22 mouse cellular contexts compared by ENCODE assay signal in genomic region chr7:55858836-55859517, GRCm38 (mm10). TPM values are rescaled to one million over a fixed set of nuclear protein-coding genes. Genes with fewer than 3 reads are reported as not detected.
A peak's percentile ranks its signal among the peaks of the same experiment; 100 is the strongest.
DNase-seq lines count a peak whose midpoint lies in the region; ATAC-seq and TF ChIP-seq lines count a peak whose summit lies in the region.
"Had no signal": no experiment of that assay in that cellular context is flagged by ENCODE, and none has a peak within 500 bp of the region (broad histone marks: within the 10 kb centered on the region; RNA-seq: fewer than 3 reads in every experiment).

No protein-coding gene starts in this region.

- no peak for DNase-seq in forebrain, embryonic 14.5 days (ENCODE audit: low spot score)
- no peak for DNase-seq in CH12.LX (ENCODE audit: extremely low read depth)
- DNase-seq in brain, adult 2 months (ENCODE audit: low read depth, low spot score): peak; percentile 74
- DNase-seq in frontal cortex, postnatal 25 days (ENCODE audit: low spot score in 2 of 2): no peak
- no peak for DNase-seq in adrenal gland, postnatal 10 days
- DNase-seq: gastrocnemius, postnatal 14 days; kidney, adult 9 months; kidney, postnatal 25 days; liver, postnatal 0 days; lung, postnatal 10 days; midbrain, embryonic 14.5 days; right cerebral cortex, postnatal 14 days; spleen, adult 18-20 months; thymus, adult 2 months had no signal

- H3K4me2 ChIP-seq in forebrain, embryonic 14.5 days (ENCODE audit: low read length): no peak overlapping the region
- no peak overlapping the region for H3K4me2 ChIP-seq in forebrain, embryonic 12.5 days
- no peak overlapping the region for H3K4me2 ChIP-seq in intestine, embryonic 15.5 days (replicated peaks)
- no peak overlapping the region for H3K4me2 ChIP-seq in intestine, embryonic 16.5 days (ENCODE audit: low read depth, low read length)
- no peak overlapping the region for H3K4me2 ChIP-seq in CH12.LX (ENCODE audit: insufficient read depth, low read depth, poor library complexity, severe bottlenecking)
- H3K4me2 ChIP-seq: heart, embryonic 15.5 days; limb, embryonic 13.5 days had no signal

- no peaks in the 10 kb centered on the region; the same call in 1 of the 2 replicates for H3K4me1 ChIP-seq in forebrain, embryonic 14.5 days (ENCODE audit: control insufficient read depth, insufficient read depth, low read length)
- no peaks in the 10 kb centered on the region for H3K4me1 ChIP-seq in forebrain, embryonic 12.5 days
- 0 out of 2 replicates have a peak, but pooled peaks cover 2% of the 10 kb centered on the region for H3K4me1 ChIP-seq in intestine, embryonic 15.5 days (replicated peaks)
- 0 out of 2 replicates have a peak, but pooled peaks cover 9% of the 10 kb centered on the region for H3K4me1 ChIP-seq in intestine, embryonic 16.5 days (ENCODE audit: control insufficient read depth, insufficient read depth, low read length)
- peaks cover 11 to 50% of the 10 kb centered on the region in 2 experiments; a peak in 3 of 4 replicates for H3K4me1 ChIP-seq in CH12.LX (ENCODE audit: control insufficient read depth in 1 of 2, insufficient read depth in 2 of 2)
- H3K4me1 ChIP-seq: embryonic facial prominence, embryonic 10.5 days had no signal

- WGBS in forebrain, embryonic 14.5 days: 86% methylated on average over 3 of the region's 3 CpGs
- WGBS in forebrain, embryonic 12.5 days: 92% methylated on average over 3 of the region's 3 CpGs
- 68% methylated on average over 3 of the region's 3 CpGs for WGBS in intestine, embryonic 15.5 days
- 75% methylated on average over 3 of the region's 3 CpGs for WGBS in intestine, embryonic 16.5 days

- no peaks in the 10 kb centered on the region for H3K36me3 ChIP-seq in forebrain, embryonic 14.5 days (ENCODE audit: control insufficient read depth, insufficient read depth, low read length)
- H3K36me3 ChIP-seq in forebrain, embryonic 12.5 days (replicated peaks): no peaks in the 10 kb centered on the region; the same call in 1 of the 2 replicates
- no peaks in the 10 kb centered on the region for H3K36me3 ChIP-seq in intestine, embryonic 15.5 days
- H3K36me3 ChIP-seq in intestine, embryonic 16.5 days (ENCODE audit: control insufficient read depth, insufficient read depth, low read length): no peaks in the 10 kb centered on the region
- peaks cover 0 to 3% of the 10 kb centered on the region in 2 experiments for H3K36me3 ChIP-seq in CH12.LX (replicated peaks in 1 of 2; ENCODE audit: control insufficient read depth in 1 of 2, insufficient read depth in 1 of 2, low read length in 1 of 2)
- H3K36me3 ChIP-seq: heart, embryonic 15.5 days had no signal

- in situ Hi-C loops in CH12.LX (cut with MboI; ENCODE audit: low pct_ligation_motif_present, low pct_unique_long_range_greater_than_20kb, low sequenced_read_pairs): no loop called here

- no peak overlapping the region for H3K9ac ChIP-seq in forebrain, embryonic 14.5 days (ENCODE audit: low read length)
- H3K9ac ChIP-seq in forebrain, embryonic 12.5 days: no peak overlapping the region
- H3K9ac ChIP-seq in intestine, embryonic 15.5 days: no peak overlapping the region
- H3K9ac ChIP-seq in intestine, embryonic 16.5 days (ENCODE audit: low read depth, low read length): no peak overlapping the region
- H3K9ac ChIP-seq in CH12.LX (ENCODE audit: insufficient read depth, low read depth): 0 out of 2 replicates have a peak overlapping the region, but pooled peaks have one; percentile 9
- H3K9ac ChIP-seq: heart, embryonic 15.5 days; limb, embryonic 13.5 days; liver, postnatal 0 days had no signal

- no peaks in the 10 kb centered on the region for H3K27me3 ChIP-seq in forebrain, embryonic 14.5 days (replicated peaks; ENCODE audit: control insufficient read depth, insufficient read depth, low read length)
- no peaks in the 10 kb centered on the region for H3K27me3 ChIP-seq in forebrain, embryonic 12.5 days
- H3K27me3 ChIP-seq in intestine, embryonic 15.5 days (replicated peaks): no peaks in the 10 kb centered on the region
- no peaks in the 10 kb centered on the region for H3K27me3 ChIP-seq in intestine, embryonic 16.5 days (replicated peaks; ENCODE audit: control insufficient read depth, insufficient read depth, low read length)
- H3K27me3 ChIP-seq in CH12.LX (replicated peaks): no peaks in the 10 kb centered on the region
- H3K27me3 ChIP-seq: heart, embryonic 15.5 days; limb, embryonic 13.5 days; megakaryocyte, embryonic 14.5 days had no signal

- TF ChIP-seq POLR2A in CH12.LX (IDR thresholded peaks at IDR 0.05; ENCODE audit: low read depth, low read length): no peak

- no peak for TF ChIP-seq CTCF in CH12.LX (conservative IDR thresholded peaks at IDR 0.05 in 1 of 2, IDR thresholded peaks at IDR 0.05 in 1 of 2; ENCODE audit: low read depth in 2 of 2, low read length in 2 of 2)

- TF ChIP-seq EP300 in CH12.LX (IDR thresholded peaks at IDR 0.05; ENCODE audit: low read length): no peak

- no peaks in the 10 kb centered on the region for H3K9me3 ChIP-seq in forebrain, embryonic 14.5 days (replicated peaks; ENCODE audit: control insufficient read depth, low read length)
- H3K9me3 ChIP-seq in forebrain, embryonic 12.5 days: no peaks in the 10 kb centered on the region
- H3K9me3 ChIP-seq in intestine, embryonic 15.5 days: no peaks in the 10 kb centered on the region
- H3K9me3 ChIP-seq in intestine, embryonic 16.5 days (ENCODE audit: control insufficient read depth, low read length): no peaks in the 10 kb centered on the region
- no peaks in the 10 kb centered on the region for H3K9me3 ChIP-seq in CH12.LX (replicated peaks; ENCODE audit: low read length)
- H3K9me3 ChIP-seq: embryonic facial prominence, embryonic 10.5 days; heart, embryonic 15.5 days; limb, embryonic 13.5 days; megakaryocyte, embryonic 14.5 days had no signal

- peaks cover 9% of the 10 kb centered on the region for H3K79me2 ChIP-seq in CH12.LX (replicated peaks; ENCODE audit: control insufficient read depth, extremely low read depth, insufficient read depth, poor library complexity, severe bottlenecking)

- H3K4me3 ChIP-seq in forebrain, embryonic 14.5 days (ENCODE audit: low read depth, low read length): no peak overlapping the region
- H3K4me3 ChIP-seq in forebrain, embryonic 12.5 days (replicated peaks): no peak overlapping the region
- H3K4me3 ChIP-seq in intestine, embryonic 15.5 days (replicated peaks): no peak overlapping the region
- H3K4me3 ChIP-seq in intestine, embryonic 16.5 days (ENCODE audit: low read length): no peak overlapping the region
- H3K4me3 ChIP-seq in CH12.LX (replicated peaks in 1 of 3; ENCODE audit: low read depth in 2 of 3, low read length in 2 of 3, poor library complexity in 1 of 3): no peak overlapping the region
- H3K4me3 ChIP-seq: embryonic facial prominence, embryonic 10.5 days; heart, embryonic 15.5 days; limb, embryonic 13.5 days; myocyte had no signal

- peak; percentile 28; the same call in 1 of the 2 replicates for ATAC-seq in forebrain, embryonic 14.5 days
- ATAC-seq in forebrain, embryonic 12.5 days (ENCODE audit: low FRiP score): no peak
- ATAC-seq in intestine, embryonic 15.5 days: peak; percentile 24; the same call in 1 of the 2 replicates
- ATAC-seq in intestine, embryonic 16.5 days: no peak; the same call in 1 of the 2 replicates
- ATAC-seq: liver, postnatal 0 days had no signal

- no peak overlapping the region for H3K27ac ChIP-seq in forebrain, embryonic 14.5 days (ENCODE audit: low read depth, low read length)
- no peak overlapping the region for H3K27ac ChIP-seq in forebrain, embryonic 12.5 days
- H3K27ac ChIP-seq in intestine, embryonic 15.5 days: no peak overlapping the region
- H3K27ac ChIP-seq in intestine, embryonic 16.5 days (ENCODE audit: low read length): no peak overlapping the region
- H3K27ac ChIP-seq in CH12.LX (ENCODE audit: insufficient read depth, low read depth): no peak overlapping the region
- H3K27ac ChIP-seq: embryonic facial prominence, embryonic 10.5 days; heart, embryonic 15.5 days; limb, embryonic 13.5 days had no signal

- TF ChIP-seq RAD21 in CH12.LX (IDR thresholded peaks at IDR 0.05; ENCODE audit: low read depth, low read length): no peak

- dilution Hi-C loops in CH12.LX (cut with MboI; ENCODE audit: extremely low pct_ligation_motif_present, extremely low pct_unique_long_range_greater_than_20kb, low sequenced_read_pairs): no loop called here

TF ChIP-seq in CH12.LX, 34 proteins besides CTCF, POLR2A, EP300 and RAD21:
- TF ChIP-seq TBP (conservative IDR thresholded peaks at IDR 0.05; ENCODE audit: low read depth, low read length) (no peak), KAT2A (IDR thresholded peaks at IDR 0.05; ENCODE audit: insufficient replicate concordance, low read length) (no peak), CHD1 (IDR thresholded peaks at IDR 0.05; ENCODE audit: low read depth, low read length) (no peak), NELFE (IDR thresholded peaks at IDR 0.05; ENCODE audit: low read depth, low read length) (no peak), ZNF384 (IDR thresholded peaks at IDR 0.05; ENCODE audit: low read depth, low read length) (no peak), BHLHE40 (IDR thresholded peaks at IDR 0.05; ENCODE audit: low read depth, low read length) (no peak), USF1 (IDR thresholded peaks at IDR 0.05; ENCODE audit: low read depth, low read length) (no peak)

RNA-seq across cellular contexts. Expression of gene Cyfip1, which starts 17.4 kb away (rescaled TPM):
- polyA plus RNA-seq in forebrain, embryonic 14.5 days (2014; fragmentation: Nextera tagmentation; extraction: Ambion mirVana): 54.5 and 69.5 TPM in 2 replicates
- 76.0 and 79.7 TPM in 2 replicates for polyA plus RNA-seq in forebrain, embryonic 12.5 days (2016; fragmentation: Nextera tagmentation; extraction: Ambion mirVana)
- polyA plus RNA-seq in intestine, embryonic 15.5 days (2015; fragmentation: Nextera tagmentation; extraction: Ambion mirVana): 94.6 and 94.7 TPM in 2 replicates
- 89.3 and 93.9 TPM in 2 replicates for polyA plus RNA-seq in intestine, embryonic 16.5 days (2015; fragmentation: Nextera tagmentation; extraction: Ambion mirVana)
- total RNA-seq in CH12.LX (2012; rRNA removed) (24.8 and 29.3 TPM in 2 replicates), CH12.LX (2014; rRNA removed) (19.3 and 20.1 TPM in 2 replicates)
- 24.8 and 27.8 TPM in 2 replicates for polyA plus RNA-seq in CH12.LX (2012; ENCODE audit: insufficient read length, low read depth)
- 10 to 100 TPM; 64.4 to 72.4 TPM for total RNA-seq in adrenal gland, postnatal 10 days (2021)

Comparison
In these comparisons a context has a peak if more than half of its experiments do, and no peak if none do; other contexts are left out.
1. ATAC-seq: peak in forebrain, embryonic 14.5 days (single experiment) and intestine, embryonic 15.5 days (single experiment); none in forebrain, embryonic 12.5 days (single experiment) and intestine, embryonic 16.5 days (single experiment).